Mouse (Mus musculus): ENCODE results near the gene D1Pas1. TPM values are rescaled to one million over a fixed set of nuclear protein-coding genes. Genes with fewer than 3 reads are reported as not detected.

Gene D1Pas1
- total RNA-seq (2022) = under 1 TPM in 1 of 4 experiments, not detected in 3; 0.16 TPM

GRCm38 (mm10) chr1:186967201-186967812, at the start of gene D1Pas1:
D1Pas1 (plus strand) TSS chr1:186967416.
- DNase-seq (ENCODE audit: low spot score in 2 of 2) = no peak

- no peak for DNase-seq (ENCODE audit: low spot score in 2 of 2)
These were observed 44.5 kb upstream of the D1Pas1 start for GRCm38 (mm10) chr1:186922489-186923370.

GRCm38 (mm10) chr1:186924027-186924426, 43.2 kb upstream of the D1Pas1 start:
- no peak for DNase-seq (ENCODE audit: low spot score in 2 of 2)

GRCm38 (mm10) chr1:186925411-186925810, 41.8 kb upstream of the D1Pas1 start:
- DNase-seq (ENCODE audit: low spot score in 2 of 2) = no peak

GRCm38 (mm10) chr1:186926316-186926949, 40.8 kb upstream of the D1Pas1 start:
- no peak for DNase-seq (ENCODE audit: low spot score in 2 of 2)

GRCm38 (mm10) chr1:186926950-186927316, 40.3 kb upstream of the D1Pas1 start:
- DNase-seq (ENCODE audit: low spot score in 2 of 2) = no peak

- DNase-seq (ENCODE audit: low spot score in 2 of 2) = no peak
These were observed 39.7 kb upstream of the D1Pas1 start for GRCm38 (mm10) chr1:186927494-186927893.

- no peak for DNase-seq (ENCODE audit: low spot score in 2 of 2)
These were observed 36.9 kb upstream of the D1Pas1 start for GRCm38 (mm10) chr1:186930160-186930887.

- DNase-seq (ENCODE audit: low spot score in 2 of 2) = no peak
These were observed 36.4 kb upstream of the D1Pas1 start for GRCm38 (mm10) chr1:186930888-186931233.

- DNase-seq (ENCODE audit: low spot score in 2 of 2) = no peak
These were observed 33.0 kb upstream of the D1Pas1 start for GRCm38 (mm10) chr1:186934205-186934604.

GRCm38 (mm10) chr1:186952381-186952780, 14.8 kb upstream of the D1Pas1 start:
- DNase-seq (ENCODE audit: low spot score in 2 of 2) = no peak

- no peak for DNase-seq (ENCODE audit: low spot score in 2 of 2)
These were observed 12.6 kb upstream of the D1Pas1 start for GRCm38 (mm10) chr1:186954591-186954990.

GRCm38 (mm10) chr1:186959380-186959779, 7.8 kb upstream of the D1Pas1 start:
- DNase-seq (ENCODE audit: low spot score in 2 of 2) = no peak

GRCm38 (mm10) chr1:186964143-186964875, 2.9 kb upstream of the D1Pas1 start:
- DNase-seq (ENCODE audit: low spot score in 2 of 2) = no peak

- no peak for DNase-seq (ENCODE audit: low spot score in 2 of 2)
These were observed 710 bp downstream of the D1Pas1 start for GRCm38 (mm10) chr1:186967926-186968325.

- DNase-seq (ENCODE audit: low spot score in 2 of 2) = no peak
These were observed 9.8 kb downstream of the D1Pas1 start for GRCm38 (mm10) chr1:186976937-186977540.

GRCm38 (mm10) chr1:186977801-186978200, 10.6 kb downstream of the D1Pas1 start:
- no peak for DNase-seq (ENCODE audit: low spot score in 2 of 2)

GRCm38 (mm10) chr1:186979465-186979864, 12.2 kb downstream of the D1Pas1 start:
- no peak for DNase-seq (ENCODE audit: low spot score in 2 of 2)

- DNase-seq (ENCODE audit: low spot score in 2 of 2) = no peak
These were observed 13.3 kb downstream of the D1Pas1 start for GRCm38 (mm10) chr1:186980503-186980902.

- DNase-seq (ENCODE audit: low spot score in 2 of 2) = no peak
These were observed 17.9 kb downstream of the D1Pas1 start for GRCm38 (mm10) chr1:186985131-186985530.

GRCm38 (mm10) chr1:186986086-186986485, 18.9 kb downstream of the D1Pas1 start:
- no peak for DNase-seq (ENCODE audit: low spot score in 2 of 2)
